Mouse (Mus musculus): ENCODE data around the gene Retreg1.
"Not testable (repeated sequence)": the region's sequence is repeated elsewhere in the genome, so short reads cannot be mapped to it uniquely, and the experiment has no call there.

Retreg1 gene

DNA sequence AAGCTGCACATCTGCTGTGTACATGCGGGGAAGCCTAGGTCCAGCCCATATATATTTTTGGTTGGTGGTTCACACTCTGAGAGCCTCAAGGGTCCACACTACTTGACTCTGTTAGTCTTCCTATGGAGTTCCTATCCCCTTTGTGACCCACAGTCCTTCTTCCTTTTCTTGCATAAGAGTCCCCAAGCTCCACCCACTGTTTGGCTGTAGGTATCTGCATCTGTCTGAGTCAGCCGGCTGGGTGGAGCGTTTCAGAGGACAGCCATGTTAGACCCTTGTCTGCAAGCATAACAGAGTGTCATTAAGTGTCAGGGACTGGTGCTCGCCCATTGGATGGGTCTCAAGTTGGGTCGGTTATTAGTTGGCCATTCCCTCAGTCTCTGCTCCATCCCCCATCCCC is 107.6 kb downstream of the Retreg1 start:
- DNase-seq = no peak

- DNase-seq = no peak
These were observed 108.1 kb downstream of the Retreg1 start for GRCm38 (mm10) chr15:25951037-25951436.

DNA sequence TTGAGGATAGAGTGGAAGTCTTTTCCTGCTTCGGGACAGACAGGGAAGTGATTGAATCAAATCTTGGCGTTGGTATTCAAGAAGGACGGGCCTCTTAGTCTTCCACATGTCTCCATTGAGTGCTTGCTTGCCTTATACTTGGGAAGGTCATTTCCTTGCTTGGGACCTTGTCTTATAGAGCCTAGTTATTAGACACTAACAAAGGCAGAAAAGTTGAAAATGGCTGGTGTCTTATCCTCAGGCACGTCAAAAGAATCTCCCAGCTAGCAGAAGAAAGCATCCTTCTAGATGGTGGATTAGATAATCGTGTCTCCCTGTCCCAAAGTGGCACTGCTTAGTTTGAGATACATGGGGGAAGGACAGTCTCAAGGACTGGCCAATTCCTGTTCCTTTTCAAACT is 113.0 kb downstream of the Retreg1 start:
- DNase-seq = no peak

- peak; percentile 21 for DNase-seq
These were observed 113.6 kb downstream of the Retreg1 start for GRCm38 (mm10) chr15:25956422-25957117.

DNA sequence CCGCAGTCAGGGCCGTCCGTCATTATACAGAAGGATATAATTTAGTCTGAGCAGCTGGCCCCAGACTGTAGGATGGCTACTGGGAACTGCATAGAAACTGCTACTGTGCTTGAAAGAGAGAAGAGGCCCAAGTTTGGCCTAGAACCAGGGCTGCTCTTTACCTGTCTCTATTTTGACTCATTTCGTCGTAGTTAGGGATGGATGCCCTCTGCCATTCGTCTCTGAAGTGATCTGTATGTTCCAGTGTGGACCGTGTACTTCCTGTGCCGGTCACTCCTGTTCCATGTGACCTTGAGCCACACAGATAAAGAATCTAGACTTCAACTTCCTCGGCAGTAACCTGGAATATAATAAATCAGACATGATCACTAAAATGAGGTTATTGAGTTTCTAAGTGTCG is 114.7 kb downstream of the Retreg1 start:
- peak; percentile 14 for DNase-seq

GRCm38 (mm10) chr15:25959375-25959774 is 116.4 kb downstream of the Retreg1 start:
- peak; percentile 30 for DNase-seq

DNA sequence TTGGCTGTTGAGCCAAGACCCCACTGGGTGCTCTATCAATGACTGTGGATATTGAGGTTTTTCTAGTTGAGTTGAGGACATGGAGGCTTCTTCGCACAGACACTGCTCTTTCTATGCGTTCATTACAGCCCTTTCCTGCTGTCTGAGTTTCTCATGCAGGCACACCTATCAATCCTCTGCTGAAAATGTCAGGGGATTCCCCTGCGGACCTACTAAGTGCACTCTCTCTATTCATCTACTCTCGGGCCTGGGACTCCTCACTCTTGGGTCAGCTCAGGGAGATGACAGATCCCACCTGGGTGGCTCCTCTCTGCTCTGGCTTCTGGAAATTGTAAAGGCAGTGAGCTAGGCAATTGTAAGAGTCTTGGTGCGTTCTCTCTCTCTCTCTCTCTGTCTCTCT is 117.3 kb downstream of the Retreg1 start:
- DNase-seq = no peak

DNA sequence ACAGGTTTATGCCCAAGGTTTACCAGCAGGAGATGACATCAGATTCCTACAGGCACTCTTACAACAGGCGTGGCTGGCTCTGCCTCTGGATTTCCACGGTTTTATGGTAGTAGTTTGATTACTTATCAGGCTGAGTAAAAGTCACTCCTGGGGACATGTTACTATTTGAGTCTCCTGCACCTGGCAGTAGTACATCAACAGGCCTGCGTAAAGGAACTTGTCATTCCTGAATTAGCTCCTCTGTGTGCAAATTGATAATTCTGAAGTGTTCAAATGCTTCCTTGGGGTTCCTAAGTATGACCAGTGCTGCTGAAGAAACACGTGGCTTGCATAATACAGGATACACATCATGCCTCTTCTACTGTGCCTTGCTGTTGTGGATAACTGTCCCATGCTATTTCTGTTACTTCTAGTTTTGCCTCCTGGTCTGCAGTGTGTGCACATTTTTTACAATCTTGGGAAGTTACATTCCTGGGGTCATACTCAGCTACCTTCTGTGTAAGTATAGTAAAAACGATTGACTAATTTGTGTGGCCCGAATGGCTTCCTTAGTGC is 123.3 kb downstream of the Retreg1 start:
- DNase-seq = no peak

GRCm38 (mm10) chr15:25971596-25971995 is 128.6 kb downstream of the Retreg1 start:
- DNase-seq = no peak

DNA sequence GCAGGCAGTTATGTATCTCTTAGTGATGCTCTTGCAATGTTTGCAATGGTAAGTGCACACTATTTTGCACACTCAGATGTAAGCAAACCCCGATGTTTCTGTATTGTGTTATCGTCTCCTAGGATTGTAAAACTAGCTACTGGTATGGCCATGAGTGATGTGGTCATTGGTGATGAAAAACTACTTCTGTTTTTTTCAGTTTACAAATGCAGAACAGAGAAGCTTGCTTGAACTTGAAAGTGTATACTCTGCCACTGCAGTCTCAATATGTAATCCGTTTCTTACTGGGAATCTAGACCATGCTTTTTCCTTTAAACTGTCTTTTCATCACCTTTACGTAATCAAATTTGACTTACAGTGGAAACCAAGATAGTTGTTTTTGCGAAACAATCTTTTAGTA is 129.8 kb downstream of the Retreg1 start:
- DNase-seq = no peak

DNA sequence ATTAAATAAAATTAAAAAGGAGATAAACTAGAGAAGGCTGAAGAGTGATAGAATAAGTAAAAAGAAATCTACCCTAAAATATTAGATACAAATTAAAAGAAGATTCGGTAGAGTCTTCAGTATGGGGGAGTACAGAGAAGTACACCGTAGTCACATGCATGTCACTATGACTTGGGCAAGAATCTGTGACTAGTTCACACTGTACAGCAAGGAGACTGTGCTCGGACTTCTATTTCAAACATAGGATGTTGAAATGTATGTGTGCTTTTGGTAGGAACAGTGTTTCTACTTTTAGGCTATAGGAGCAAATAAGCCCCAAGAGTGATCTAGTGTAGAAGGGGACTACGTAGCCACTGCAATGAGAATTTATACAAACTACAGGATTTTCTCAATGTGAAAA is 131.4 kb downstream of the Retreg1 start:
- DNase-seq = no peak

GRCm38 (mm10) chr15:25975810-25976209 is 132.8 kb downstream of the Retreg1 start:
- DNase-seq = no peak

DNA sequence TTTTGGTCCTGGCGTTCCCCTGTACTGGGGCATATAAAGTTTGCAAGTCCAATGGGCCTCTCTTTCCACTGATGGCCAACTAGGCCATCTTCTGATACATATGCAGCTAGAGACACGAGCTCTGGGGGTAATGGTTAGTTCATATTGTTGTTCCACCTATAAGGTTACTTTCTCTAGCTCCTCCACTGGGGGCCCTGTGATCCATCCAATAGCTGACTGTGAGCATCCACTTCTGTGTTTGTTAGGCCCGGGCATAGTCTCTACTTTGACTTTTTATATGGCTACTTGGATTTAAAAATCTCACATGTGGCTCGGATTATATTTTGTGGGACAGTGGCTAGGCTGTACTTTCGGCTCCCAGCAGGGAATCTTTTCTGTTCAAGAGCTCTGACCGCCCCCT is 140.6 kb downstream of the Retreg1 start:
- DNase-seq = not testable (repeated sequence)

DNA sequence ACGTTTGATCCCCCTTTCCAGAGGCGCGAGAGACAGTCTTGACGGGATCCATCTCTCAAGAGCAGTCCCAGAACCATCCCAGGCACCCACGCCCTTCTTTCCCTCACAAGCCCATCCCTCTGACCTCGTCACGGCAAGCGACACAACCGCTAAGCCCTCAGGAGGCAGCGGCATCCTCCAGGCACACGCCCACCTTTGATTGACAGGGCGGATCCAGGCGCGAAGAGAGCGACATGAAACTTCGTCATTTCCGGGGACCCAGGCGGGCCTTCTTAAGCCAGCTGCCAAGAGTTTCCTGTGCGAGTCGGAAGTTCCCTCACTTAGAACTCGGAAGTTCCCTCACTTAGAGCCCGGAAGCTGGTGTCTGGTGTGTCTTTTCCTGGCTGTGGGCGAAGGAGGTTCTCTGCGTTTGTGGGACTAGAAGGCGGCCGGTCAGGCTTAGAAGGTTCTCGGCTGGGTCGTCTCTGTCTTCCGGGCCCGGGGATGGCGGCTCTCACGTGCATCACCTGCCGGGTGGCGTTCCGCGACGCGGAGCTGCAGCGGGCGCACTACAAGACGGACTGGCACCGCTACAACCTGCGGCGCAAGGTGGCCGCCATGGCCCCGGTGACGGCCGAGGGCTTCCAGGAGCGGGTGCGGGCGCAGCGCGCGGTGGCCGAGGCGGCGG is 141.2 kb downstream of the Retreg1 start, which contains the start of gene Zfp622:
TSS of gene Zfp622 (plus strand) at position 300 of the 667 bp plus-strand sequence.
- peak; percentile 96 for DNase-seq

- DNase-seq = no peak
These were observed 141.9 kb downstream of the Retreg1 start for GRCm38 (mm10) chr15:25984734-25985492.

GRCm38 (mm10) chr15:25992992-25993727 is 150.2 kb downstream of the Retreg1 start:
- DNase-seq = peak; percentile 72

GRCm38 (mm10) chr15:25995521-25995920 is 152.5 kb downstream of the Retreg1 start:
- DNase-seq = no peak

- DNase-seq = not testable (repeated sequence)
These were observed 156.6 kb downstream of the Retreg1 start for GRCm38 (mm10) chr15:25999545-25999944.

GRCm38 (mm10) chr15:26008621-26009020 is 165.6 kb downstream of the Retreg1 start:
- DNase-seq = no peak

DNA sequence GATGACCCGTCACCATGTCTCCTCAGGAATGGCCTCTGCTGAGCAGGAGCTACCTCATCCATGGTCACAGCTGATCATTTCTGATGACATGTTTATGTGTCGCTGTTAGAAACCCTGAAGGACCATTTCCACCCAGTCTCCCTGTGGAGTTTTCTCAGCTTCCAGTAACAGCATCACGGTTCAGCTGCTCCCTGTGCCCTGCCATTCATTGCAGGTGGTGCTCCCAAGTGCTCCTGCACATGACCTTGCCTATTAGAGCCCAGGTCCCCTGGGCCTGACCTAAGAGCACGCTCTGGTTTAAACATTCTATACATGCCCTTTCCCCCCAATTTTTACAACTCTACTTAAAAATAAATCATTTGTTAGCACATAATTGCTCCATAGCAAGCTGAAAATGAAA is 169.9 kb downstream of the Retreg1 start:
- DNase-seq = no peak

DNA sequence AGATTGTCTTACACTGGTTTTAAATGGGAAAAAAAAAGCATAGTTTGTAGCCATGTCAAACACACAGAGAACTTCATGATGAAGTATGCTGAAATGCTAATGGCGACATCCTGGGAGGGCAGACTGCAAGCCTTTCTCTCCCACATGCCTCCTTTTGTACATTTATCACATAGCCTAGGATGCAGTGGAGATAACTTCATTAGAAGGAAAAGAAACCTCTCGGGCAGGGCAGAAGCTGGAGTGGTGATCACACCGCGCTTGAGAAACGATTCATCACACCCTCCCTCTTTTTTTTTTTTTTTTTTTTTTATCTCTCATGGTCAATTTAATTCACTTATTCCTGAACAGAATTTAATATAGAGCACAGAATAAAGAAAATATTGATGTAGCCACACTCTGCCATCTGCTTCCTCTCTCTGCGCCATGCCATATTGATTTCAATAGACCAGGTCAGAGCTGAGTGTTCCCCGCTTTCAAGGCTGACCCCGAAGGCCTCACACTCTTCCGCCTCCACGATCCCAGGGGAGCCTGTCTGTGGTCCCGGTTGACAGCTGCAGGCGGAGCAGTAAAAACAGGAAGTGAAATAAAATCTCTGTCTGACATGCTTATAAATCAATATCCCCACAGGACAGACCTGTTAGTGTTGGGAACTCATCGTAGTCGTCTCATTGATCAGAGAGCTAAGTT is 173.1 kb downstream of the Retreg1 start:
- DNase-seq = peak; percentile 64

DNA sequence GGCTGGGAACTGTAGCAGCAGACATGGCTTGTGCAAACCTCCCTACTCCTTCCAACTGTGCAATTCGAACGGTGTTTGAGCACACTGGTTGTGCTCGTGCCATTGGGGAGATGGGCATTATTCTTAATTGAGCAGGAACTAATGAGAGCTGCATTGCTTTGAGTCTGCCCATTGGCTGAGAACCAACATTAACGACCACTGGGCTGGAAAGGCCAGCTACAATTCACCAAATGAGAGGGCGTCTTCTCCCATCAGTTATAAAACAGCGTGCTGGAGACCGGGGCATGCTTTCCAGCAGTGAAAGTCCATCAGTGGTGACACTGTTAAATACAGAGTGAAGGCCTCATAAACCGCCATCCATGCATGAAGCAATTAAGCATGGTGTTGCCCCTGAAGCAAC is 178.7 kb downstream of the Retreg1 start:
- DNase-seq = no peak

All from kidney, postnatal 10 days (tissue).